Mouse (Mus musculus): Measurements from ENCODE around the gene Gm6034.
A peak's percentile ranks its signal among the peaks of the same experiment; 100 is the strongest.
"Not testable (repeated sequence)": the region's sequence is repeated elsewhere in the genome, so short reads cannot be mapped to it uniquely, and the experiment has no call there.

The Gm6034 gene

DNA sequence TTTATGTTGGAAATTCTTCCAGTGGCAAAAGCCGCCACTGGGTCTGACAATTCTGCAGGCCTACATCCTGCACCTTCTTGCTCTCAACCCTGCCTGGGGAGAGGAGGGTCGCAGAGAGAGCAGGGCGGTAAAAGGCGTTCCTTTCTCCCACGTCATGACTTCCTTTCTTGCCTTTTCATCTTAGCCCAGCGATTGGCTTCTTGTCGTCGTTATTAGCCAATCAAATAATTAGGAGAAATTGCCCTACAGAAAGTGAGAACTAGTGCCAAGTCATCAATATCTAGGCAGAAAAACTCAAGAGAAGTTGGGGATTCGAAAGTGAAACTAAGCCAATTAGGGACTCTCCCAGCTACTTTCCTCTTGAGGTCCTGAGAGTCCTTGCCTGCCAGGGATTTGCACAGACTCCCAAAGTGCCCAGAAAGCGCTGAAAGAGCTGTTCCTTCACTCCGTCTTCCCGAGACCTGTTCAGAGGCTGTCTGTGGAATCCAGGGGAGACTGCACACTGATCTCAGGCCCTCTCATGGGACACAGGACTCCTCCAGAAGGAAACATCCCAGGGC lies at the start of gene Gm6034, which contains the start of gene H2-T22:
Gene Gm6034 (plus strand): TSS at position 352 of the 560 bp plus-strand sequence.
Gene H2-T22 (minus strand): TSS at position 138 of the 560 bp plus-strand sequence.
- DNase-seq (ENCODE audit: low spot score in 2 of 2) = peak in 1 of 2 experiments; percentile 67

DNA sequence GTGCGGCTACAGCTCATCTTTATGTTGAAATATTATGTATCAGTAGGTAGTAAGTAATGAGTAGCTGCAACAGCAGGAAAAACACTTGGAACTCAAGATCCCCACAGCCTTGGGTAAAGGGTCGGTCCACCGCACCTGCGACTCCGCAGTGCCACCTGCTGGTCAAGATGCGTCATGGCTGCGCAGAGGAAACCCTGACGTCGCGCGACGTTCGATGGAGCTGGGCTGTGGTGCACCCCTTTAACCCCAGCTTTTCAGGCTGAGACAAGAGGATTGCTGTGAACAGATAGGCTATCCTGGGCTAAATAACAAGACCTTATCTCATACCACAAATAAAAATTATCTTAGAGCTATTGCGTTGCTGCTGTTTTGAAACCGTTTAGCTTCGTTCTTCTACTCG lies 49.1 kb upstream of the Gm6034 start:
- peak; percentile 73 to 84 for DNase-seq (ENCODE audit: low spot score in 2 of 2)

DNA sequence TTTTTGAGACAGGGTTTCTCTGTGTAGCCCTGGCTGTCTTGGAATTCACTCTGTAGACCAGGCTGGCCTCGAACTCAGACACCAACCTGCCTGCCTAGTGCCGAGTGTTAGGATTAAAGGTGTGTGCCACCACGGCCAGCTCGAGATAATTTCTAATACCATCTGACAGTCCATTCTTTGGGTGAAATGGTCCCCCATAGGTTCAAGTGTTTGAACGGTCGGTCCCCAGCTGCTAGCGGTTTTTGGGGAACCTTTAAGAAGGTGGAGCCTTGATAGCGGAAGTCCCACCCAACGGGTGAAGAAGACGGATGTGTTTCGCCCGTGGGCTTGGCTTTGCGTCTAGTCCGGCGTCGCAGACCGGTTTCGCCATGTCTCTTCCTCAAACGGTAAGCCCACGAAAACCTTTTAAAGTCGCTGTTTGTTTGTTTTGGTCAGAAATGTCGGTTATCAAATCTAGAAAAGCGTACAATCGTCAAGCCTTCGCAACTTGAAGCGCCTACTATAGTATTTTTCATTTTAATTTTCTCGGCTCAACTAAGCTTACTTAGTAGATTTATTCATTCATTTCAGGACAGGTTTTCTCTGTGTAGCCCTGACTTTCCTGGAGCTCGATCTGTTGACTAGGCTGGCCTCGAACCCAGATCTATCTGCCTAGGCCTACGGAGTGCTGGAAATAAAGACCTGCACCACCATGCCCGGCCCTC lies 48.4 kb upstream of the Gm6034 start:
- peak; percentile 78 to 87 for DNase-seq (ENCODE audit: low spot score in 2 of 2)

GRCm38 (mm10) chr17:35994879-35995240 lies 47.9 kb upstream of the Gm6034 start:
- no peak for DNase-seq (ENCODE audit: low spot score in 2 of 2)

DNA sequence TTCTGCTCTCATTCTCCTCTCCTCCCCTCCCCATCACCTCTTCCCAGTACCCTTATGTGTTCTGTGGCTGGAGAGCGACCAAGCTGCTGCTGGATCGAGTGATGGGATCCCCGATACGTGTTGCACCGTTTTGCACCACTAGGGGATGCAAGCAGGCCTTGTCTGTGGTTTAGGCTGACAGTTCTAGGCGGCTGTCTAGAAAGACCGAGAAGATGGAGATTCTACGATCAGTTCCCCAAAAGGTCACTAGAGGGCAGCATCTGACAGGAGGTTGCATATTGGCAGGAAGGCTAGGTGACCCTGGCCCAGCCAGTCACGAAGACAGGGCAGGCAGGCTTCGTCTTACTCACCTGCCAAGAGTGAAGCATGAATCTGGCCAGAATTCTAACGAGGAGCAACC lies 45.8 kb upstream of the Gm6034 start:
- DNase-seq (ENCODE audit: low spot score in 2 of 2) = peak; percentile 95 to 97

- no peak for DNase-seq (ENCODE audit: low spot score in 2 of 2)
Measured at GRCm38 (mm10) chr17:35997713-35998510, 44.8 kb upstream of the Gm6034 start.

GRCm38 (mm10) chr17:35998545-35999305 lies 44.0 kb upstream of the Gm6034 start:
- no peak for DNase-seq (ENCODE audit: low spot score in 2 of 2)

DNA sequence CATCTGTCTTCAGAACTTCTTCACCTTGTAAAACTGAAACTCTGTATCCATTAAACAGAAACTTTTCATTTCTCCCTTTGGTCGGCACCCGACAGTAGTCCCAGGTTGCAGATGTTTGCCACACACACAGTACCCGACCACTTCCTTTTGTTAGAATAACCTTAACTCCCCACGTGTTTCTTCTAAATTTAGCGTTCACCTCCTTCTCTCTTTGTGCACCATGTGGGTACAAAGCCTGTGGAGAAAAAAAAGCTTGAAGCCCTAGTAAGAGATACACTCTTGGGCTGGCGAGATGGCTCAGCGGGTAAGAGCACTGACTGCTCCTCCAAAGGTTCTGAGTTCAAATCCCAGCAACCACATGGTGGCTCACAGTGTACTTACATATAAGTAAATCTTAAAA lies 43.4 kb upstream of the Gm6034 start:
- no peak for DNase-seq (ENCODE audit: low spot score in 2 of 2)

DNA sequence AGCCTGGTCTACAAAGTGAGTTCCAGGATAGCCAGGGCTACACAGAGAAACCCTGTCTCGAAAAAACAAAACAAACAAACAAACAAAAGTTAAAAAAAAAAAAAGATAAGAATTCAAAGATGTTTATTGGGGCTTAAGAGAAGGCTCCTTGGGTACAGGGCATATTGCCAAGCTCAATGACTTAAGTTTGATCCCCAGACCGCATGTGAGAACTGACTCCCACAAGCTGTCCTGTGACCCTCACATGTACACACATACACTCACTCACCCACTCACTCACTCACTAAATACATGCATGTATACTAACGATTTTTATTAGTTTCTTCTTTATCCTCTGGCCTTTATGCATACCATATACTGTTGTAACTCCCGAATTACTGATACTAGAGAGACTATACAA lies 42.4 kb upstream of the Gm6034 start:
- DNase-seq (ENCODE audit: low spot score in 2 of 2) = no peak

GRCm38 (mm10) chr17:36001121-36001897 lies 41.5 kb upstream of the Gm6034 start:
- DNase-seq (ENCODE audit: low spot score in 2 of 2) = no peak

DNA sequence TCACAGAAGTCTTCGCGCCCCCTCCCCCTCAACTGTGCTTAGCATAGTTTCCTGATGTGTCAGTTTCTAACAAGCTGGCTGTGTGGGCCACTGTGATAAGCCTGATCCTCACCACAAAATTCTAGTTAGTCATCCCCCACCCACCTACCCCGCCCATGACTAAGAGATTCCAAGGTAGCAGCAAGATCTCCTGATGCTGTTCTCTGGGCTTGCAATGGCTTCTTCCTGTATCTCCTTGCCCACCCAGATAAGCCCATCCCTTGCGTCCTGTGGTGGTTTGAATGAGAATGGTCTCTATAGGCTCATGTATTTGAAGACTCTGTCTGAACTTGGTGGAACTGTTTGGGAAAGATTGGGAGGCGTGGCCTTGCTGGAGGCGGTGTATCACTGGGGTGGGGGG lies 40.8 kb upstream of the Gm6034 start:
- peak in 1 of 2 experiments; percentile 58 for DNase-seq (ENCODE audit: low spot score in 2 of 2)

DNA sequence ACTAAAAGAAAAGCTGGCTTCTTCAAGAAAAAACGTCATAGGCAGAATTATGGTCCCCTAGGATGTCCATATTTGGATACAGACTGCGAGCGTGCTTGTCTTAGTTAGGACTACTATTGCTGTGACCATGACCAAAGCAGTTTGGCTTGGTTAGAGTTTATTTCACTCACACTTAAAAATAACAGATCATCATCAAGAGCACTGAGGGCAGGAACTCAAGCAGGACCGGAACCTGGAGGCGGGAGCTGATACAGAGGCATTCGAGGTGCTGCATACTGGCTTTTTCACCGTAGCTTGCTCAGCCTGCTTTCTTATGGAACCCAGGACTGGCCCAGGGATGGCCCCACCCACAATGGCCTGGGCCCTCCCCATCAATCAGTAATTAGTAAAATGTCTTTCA lies 39.4 kb upstream of the Gm6034 start:
- no peak for DNase-seq (ENCODE audit: low spot score in 2 of 2)

GRCm38 (mm10) chr17:36004409-36004808 lies 38.4 kb upstream of the Gm6034 start:
- DNase-seq (ENCODE audit: low spot score in 2 of 2) = not testable (repeated sequence)

DNA sequence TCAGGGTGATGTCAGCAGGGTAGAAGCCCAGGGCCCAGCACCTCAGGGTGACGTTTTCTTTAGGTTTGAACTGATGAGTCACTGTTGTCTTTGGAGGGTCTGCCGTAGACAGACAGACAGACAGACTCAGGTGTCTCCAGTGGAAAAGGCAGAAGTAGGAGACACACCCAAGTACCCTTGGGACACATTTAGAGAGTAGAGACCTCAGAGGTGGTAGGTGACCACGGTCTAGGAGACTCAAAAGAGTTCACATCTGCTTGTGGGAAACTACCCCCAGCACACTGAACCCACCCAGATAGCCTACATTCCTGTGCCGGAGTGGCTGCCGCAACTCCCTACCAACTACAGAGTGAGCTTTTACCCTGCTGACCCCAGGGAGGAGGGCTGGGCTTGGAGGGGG lies 27.8 kb upstream of the Gm6034 start:
- no peak for DNase-seq (ENCODE audit: low spot score in 2 of 2)

GRCm38 (mm10) chr17:36017046-36017445 lies 25.7 kb upstream of the Gm6034 start:
- DNase-seq (ENCODE audit: low spot score in 2 of 2) = no peak

- DNase-seq (ENCODE audit: low spot score in 2 of 2) = no peak
Measured at GRCm38 (mm10) chr17:36018979-36019378, 23.8 kb upstream of the Gm6034 start.

DNA sequence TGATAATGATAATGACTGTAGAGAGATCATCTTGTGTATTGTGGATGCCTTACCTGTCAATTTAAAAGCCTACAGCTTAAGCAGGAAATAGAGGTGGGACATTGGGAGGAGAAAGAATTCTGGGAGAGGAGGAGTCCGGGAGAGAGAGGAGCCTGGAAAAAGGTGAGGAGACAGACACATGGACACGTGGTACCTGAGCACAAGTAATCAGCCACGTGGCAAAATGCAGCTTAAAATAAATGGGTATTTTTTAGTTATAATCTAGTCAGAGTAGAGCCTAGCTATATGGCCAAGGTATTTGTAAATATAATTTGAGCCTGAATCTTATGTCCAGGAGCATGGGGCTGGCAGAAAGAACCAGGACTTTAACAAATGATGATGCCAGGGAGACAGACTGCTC lies 23.2 kb upstream of the Gm6034 start:
- DNase-seq (ENCODE audit: low spot score in 2 of 2) = no peak

DNA sequence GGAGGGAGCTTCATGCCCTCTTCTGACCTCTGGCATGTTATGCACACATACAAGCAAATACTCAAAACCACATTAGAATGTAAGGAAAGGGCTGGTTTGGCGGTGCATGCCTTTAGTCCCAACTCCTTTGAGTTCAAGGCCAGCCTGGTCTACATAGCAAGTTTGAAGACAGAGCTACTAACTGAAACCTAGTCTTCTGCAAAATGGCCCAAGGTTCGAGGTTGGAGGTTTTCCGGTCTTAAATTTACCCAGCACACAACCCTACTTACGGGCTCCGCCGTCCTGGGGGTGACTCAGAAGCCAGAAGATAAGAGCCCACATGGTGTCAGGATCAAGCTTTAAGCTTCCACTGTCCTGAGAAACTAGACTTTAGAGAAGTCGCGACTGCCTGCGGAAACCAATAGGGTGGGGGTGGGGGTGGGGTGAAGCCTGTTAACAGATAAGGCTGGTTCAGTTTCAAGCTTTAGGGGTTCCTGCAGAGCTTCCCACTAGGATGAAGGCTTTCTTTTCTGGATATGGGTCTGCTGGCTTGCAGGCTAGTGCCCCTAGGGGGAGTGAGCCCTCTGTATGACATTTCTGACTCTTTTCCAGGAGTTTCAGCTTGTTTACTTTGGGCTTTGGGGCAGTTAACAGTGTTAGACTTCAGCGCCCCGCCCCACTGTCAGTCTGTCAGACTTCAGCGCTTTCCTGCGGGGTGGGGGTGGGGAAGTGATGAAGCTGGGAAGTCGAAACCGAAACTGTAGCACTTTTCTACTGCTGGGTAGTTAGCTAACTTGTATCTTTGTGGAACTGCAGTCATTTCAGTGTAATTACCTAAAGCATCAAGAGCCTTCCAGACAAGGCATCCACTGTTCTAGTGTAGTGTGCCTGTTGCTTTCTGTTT lies 22.3 kb upstream of the Gm6034 start, which contains the start of gene H2-T24:
Gene H2-T24 (minus strand): TSS at position 370 of the 883 bp plus-strand sequence.
- DNase-seq (ENCODE audit: low spot score in 2 of 2) = no peak

- DNase-seq (ENCODE audit: low spot score in 2 of 2) = no peak
Measured at GRCm38 (mm10) chr17:36021309-36021708, 21.5 kb upstream of the Gm6034 start.

GRCm38 (mm10) chr17:36022098-36022497 lies 20.7 kb upstream of the Gm6034 start:
- DNase-seq (ENCODE audit: low spot score in 2 of 2) = no peak
